Mouse (Mus musculus): ENCODE results near the gene Phb2. TPM values are rescaled to one million over a fixed set of nuclear protein-coding genes. Genes with fewer than 3 reads are reported as not detected.

The Phb2 gene
- 140 and 157 TPM in 2 replicates for polyA plus RNA-seq (2021; fragmentation: Nextera tagmentation)
- long read RNA-seq, experiment 1, partial matches to known transcripts: 10 of 239 reads
- long read RNA-seq, experiment 1, other reads (novel, unspliced or antisense): 228 of 239 reads
- long read RNA-seq, experiment 2, partial matches to known transcripts: 9 of 411 reads
- long read RNA-seq, experiment 2, other reads (novel, unspliced or antisense): 402 of 411 reads

DNA sequence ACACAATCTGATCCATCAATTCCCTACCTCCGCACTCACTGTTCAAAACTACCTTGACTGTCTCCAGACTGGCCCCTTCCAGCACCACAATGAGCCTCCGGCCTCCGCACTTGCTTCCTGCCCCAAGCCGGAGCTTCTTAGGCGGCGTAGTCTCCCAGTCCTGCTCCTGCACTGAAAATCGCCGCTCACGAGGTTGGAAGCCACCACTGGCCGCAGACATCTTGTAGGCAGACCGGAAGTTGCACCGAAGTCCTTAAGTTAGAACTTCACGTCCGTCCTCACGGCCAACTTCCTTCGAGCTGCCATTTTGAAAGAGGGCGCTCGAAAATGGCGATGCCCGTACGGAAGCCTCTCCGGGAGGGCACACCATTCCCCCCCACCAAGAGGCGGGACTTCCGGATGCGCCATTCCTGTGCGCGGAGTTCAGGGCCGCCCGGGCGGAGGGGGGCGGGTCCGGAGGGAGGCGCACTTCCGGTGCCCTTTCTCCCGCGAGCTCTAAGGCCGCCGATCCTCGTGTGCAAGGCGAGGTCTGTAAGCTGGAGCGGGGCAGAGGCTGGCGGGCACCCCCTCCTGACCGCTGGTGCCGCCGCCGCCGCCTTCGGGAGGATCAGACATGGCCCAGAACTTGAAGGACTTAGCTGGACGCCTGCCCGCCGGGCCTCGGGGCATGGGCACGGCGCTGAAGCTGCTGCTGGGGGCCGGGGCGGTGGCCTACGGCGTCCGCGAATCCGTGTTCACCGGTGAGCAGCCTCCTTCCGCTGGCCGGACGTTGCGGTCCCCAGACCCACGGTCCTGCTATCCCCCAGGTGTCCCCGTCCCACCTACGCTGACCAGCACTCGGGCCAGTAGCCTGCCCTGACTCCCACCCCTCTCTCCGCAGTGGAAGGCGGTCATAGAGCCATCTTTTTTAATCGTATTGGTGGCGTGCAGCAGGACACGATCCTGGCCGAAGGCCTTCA, at the start of gene Phb2, which contains the start of gene Emg1:
Phb2 (plus strand) TSS at position 513 of the 959 bp plus-strand sequence.
Emg1 (minus strand) TSS at position 355 of the 959 bp plus-strand sequence.

DNA sequence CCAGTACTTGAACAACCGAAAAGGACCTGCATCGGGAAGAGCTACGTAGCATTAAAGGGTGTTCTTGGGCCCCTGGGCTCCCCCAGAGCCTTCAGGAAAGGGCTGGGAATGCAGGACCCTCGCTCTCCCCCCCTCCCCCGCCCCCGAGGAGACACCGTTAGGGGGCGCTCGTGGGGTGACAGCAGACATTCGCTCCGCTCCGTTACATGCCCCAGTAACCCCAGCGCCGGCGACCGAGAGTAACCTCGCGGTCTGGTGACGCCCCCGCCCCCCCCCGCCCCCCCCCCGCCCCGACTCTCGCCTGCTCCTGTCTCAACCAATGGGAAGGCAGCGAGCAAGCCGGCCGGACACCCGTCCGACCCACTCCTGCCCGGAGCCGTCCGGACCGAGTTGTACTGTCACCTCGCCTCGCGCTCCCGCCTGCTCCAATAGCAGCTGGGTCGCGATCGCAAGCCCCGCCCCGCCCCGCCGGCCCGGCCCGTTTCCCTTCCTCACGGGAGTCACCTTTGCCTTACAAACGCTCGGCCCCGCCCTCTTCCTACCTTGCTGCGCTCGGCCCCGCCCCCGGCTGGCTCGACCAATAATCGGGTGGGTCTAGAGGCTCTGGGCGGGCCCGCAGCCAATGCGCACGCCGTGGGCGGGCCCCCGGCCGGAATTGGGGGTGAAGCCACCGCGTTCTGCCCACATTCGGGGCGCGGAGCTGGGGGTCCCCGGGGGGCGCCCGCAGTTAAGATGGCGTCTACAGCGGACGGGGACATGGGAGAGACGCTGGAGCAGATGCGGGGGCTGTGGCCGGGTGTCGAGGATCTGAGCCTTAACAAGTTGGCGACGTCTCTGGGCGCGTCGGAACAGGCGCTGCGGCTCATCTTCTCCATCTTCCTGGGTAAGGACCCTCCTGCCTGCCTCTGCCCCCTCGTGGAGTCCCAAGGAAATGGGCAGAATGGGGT, 49.4 kb upstream of the Phb2 start, which contains the start of gene Lpcat3:
Lpcat3 (plus strand) TSS at position 551 of the 947 bp plus-strand sequence.

DNA sequence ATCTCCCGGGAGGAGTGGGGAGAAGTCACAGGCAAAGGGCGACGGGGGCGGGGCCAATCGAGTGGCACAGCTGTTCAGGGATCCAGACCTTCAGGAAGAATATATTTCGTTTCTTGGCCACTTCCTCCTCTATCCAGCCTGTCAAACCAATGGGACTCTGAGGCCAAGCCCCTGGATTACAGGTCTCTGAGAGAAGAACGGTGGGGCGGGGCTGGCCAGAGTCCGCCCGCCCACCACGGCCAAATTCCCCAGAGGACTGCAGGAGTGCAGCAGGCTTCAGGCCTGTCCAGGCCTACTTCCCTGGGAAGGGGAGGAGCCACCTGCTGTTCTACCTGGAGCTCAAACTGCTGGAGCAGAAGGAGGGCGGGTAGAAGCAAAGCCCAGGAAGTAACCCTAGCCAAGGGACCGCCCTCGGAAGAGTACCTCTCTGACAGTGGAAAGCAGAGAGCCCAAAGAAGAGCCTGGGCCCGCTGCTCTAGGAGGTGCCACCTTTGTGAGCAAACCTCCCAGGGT, 26.4 kb downstream of the Phb2 start, which contains the start of gene Ptpn6:
Ptpn6 (minus strand) TSS at position 204 of the 513 bp plus-strand sequence.

DNA sequence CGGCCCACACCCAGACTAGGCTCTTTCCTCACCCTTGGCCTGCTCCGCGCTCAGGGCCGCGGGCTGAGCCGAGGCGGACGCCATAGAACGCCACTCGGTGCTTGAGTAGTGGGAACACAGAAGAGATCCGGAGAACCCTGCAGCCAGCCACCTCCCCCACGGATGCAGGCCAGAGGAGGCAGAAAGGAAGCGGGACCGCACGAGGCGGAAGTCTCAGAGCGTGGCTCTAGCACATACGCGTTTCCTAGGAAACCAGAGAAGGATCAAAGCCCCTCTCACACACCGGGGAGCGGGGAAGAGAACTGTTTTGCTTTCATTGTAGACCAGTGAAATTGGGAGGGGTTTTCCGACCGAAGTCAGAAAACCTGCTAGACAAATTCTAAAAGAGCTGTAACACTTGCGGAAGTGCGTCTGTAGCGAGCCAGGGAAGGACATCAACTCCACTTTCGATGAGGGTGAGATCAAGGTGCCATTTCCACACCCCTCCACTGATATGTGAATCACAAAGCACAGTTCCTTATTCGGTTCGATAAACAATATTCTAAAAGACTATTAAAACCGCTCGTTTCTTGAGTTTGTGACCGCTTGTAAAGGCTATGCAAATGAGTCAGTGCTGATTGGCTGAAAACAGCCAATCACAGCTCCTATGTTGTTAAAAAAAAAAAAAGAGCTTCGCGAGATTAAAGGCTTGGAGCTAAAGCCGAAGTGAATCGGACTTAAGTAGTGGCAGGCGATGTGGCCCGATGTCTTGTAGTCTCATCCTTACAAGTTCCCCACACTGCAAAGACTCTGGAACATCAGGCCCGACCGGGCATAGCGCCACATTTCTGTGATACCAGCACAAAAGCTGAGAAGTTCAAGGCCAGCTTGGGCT, 29.0 kb downstream of the Phb2 start, which contains the start of gene Grcc10:
Grcc10 (minus strand) TSS at position 487 of the 874 bp plus-strand sequence.

DNA sequence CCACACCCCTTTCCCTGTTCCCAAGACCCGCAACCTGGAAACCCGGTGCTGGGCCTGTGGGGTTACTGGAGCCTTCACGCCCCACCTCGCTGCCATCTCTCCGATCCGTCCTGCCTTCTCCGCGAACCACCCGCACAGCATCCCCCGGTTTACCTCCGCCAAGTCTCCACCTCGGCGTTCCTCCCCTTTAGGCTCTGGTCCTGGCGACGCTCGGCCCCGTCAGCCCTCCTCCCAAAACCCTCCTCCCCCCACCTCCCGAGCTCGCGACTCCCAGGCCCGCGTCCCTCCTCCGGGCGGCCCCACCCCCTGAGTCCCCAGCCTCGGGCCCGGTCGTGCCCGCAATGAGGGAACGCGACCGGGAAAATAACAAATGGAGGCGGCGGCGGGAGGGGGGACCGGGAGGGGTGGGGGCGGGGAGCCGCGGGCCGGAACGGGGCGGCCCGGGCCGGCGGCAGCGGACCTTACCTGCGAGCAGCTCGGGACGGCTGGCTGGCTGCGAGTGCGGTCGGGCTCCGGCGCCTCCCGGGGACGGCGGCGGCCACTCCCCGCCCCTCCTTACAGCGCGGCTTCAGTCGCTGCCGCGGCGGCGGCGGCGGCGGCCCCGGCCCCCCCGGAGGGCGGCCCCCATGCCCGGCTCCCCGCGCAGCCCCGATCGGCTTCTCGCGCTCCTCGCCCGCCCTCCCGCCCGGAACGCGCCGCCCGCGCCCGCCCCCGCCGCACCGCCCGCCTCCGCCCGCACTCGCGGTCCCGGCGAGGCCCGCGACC, 43.9 kb downstream of the Phb2 start, which contains the start of the genes Gm45234 and Atn1:
Gm45234 (minus strand) TSS at position 191 of the 765 bp plus-strand sequence.
Atn1 (minus strand) TSS at position 694 of the 765 bp plus-strand sequence.

Small RNA genes within 50 kb of the gene (microRNA-seq; reads per million reads assigned to microRNA genes)
- 14.8 reads per million, percentile 37 among the genes with 10 or more reads in this experiment for gene Mir141
- gene Mir200c: 163 reads per million, percentile 63 among the genes with 10 or more reads in this experiment

Other genes with a start within 250 kb of the Phb2 start
- gene Clstn3, start 247.5 kb upstream of the Phb2 start, polyA plus RNA-seq (2021; fragmentation: Nextera tagmentation): 35.7 and 38.7 TPM in 2 replicates
- gene C1rl, start 219.2 kb upstream of the Phb2 start, polyA plus RNA-seq (2021; fragmentation: Nextera tagmentation): 0.58 and 0.63 TPM in 2 replicates
- 1.6 and 1.9 TPM in 2 replicates for gene C1ra, start 199.9 kb upstream of the Phb2 start, polyA plus RNA-seq (2021; fragmentation: Nextera tagmentation)
- gene C1s1, start 170.0 kb upstream of the Phb2 start, polyA plus RNA-seq (2021; fragmentation: Nextera tagmentation): 0.19 and 0.45 TPM in 2 replicates
- gene C1rb, start 142.0 kb upstream of the Phb2 start, polyA plus RNA-seq (2021; fragmentation: Nextera tagmentation): not detected in 2 replicates
- gene C1s2, start 76.3 kb upstream of the Phb2 start, polyA plus RNA-seq (2021; fragmentation: Nextera tagmentation): 0.05 TPM in 1 of 2 replicates, not detected in the other
- gene Lpcat3, start 49.3 kb upstream of the Phb2 start, polyA plus RNA-seq (2021; fragmentation: Nextera tagmentation): 20.8 and 21.3 TPM in 2 replicates
- 101 and 108 TPM in 2 replicates for gene Emg1, start 158 bp upstream of the Phb2 start, polyA plus RNA-seq (2021; fragmentation: Nextera tagmentation)
- 4.1 and 4.6 TPM in 2 replicates for gene Ptpn6, start 26.4 kb downstream of the Phb2 start, polyA plus RNA-seq (2021; fragmentation: Nextera tagmentation)
- 1,248 and 1,281 TPM in 2 replicates for gene Grcc10, start 29.0 kb downstream of the Phb2 start, polyA plus RNA-seq (2021; fragmentation: Nextera tagmentation)
- gene Gm45234, start 43.7 kb downstream of the Phb2 start, polyA plus RNA-seq (2021; fragmentation: Nextera tagmentation): 0.06 TPM in 1 of 2 replicates, not detected in the other
- gene Atn1, start 44.2 kb downstream of the Phb2 start, polyA plus RNA-seq (2021; fragmentation: Nextera tagmentation): 14.3 and 15.6 TPM in 2 replicates
- gene Eno2, start 57.3 kb downstream of the Phb2 start, polyA plus RNA-seq (2021; fragmentation: Nextera tagmentation): 599 and 862 TPM in 2 replicates
- 4.3 and 6.1 TPM in 2 replicates for gene Lrrc23, start 67.4 kb downstream of the Phb2 start, polyA plus RNA-seq (2021; fragmentation: Nextera tagmentation)
- 5.4 and 5.5 TPM in 2 replicates for gene Spsb2, start 96.3 kb downstream of the Phb2 start, polyA plus RNA-seq (2021; fragmentation: Nextera tagmentation)
- gene Tpi1, start 102.0 kb downstream of the Phb2 start, polyA plus RNA-seq (2021; fragmentation: Nextera tagmentation): 1,210 and 1,292 TPM in 2 replicates
- 98.8 and 105 TPM in 2 replicates for gene Usp5, start 117.1 kb downstream of the Phb2 start, polyA plus RNA-seq (2021; fragmentation: Nextera tagmentation)
- 0.59 and 0.67 TPM in 2 replicates for gene Cdca3, start 117.2 kb downstream of the Phb2 start, polyA plus RNA-seq (2021; fragmentation: Nextera tagmentation)
- gene Gnb3, start 127.9 kb downstream of the Phb2 start, polyA plus RNA-seq (2021; fragmentation: Nextera tagmentation): 0.13 and 0.43 TPM in 2 replicates
- gene P3h3, start 145.4 kb downstream of the Phb2 start, polyA plus RNA-seq (2021; fragmentation: Nextera tagmentation): 1.0 and 1.2 TPM in 2 replicates
- 1.1 and 1.4 TPM in 2 replicates for gene Gpr162, start 151.6 kb downstream of the Phb2 start, polyA plus RNA-seq (2021; fragmentation: Nextera tagmentation)
- gene Cd4, start 175.9 kb downstream of the Phb2 start, polyA plus RNA-seq (2021; fragmentation: Nextera tagmentation): 0.34 and 0.68 TPM in 2 replicates
- 7.0 and 11.9 TPM in 2 replicates for gene Lag3, start 199.4 kb downstream of the Phb2 start, polyA plus RNA-seq (2021; fragmentation: Nextera tagmentation)
- 294 and 362 TPM in 2 replicates for gene Ptms, start 207.8 kb downstream of the Phb2 start, polyA plus RNA-seq (2021; fragmentation: Nextera tagmentation)
- gene Mlf2, start 219.1 kb downstream of the Phb2 start, polyA plus RNA-seq (2021; fragmentation: Nextera tagmentation): 604 and 679 TPM in 2 replicates

Measured in layer of hippocampus, adult 6 months (tissue).